Mouse (Mus musculus): ENCODE results near the gene Dpm3.

Gene Dpm3

DNA sequence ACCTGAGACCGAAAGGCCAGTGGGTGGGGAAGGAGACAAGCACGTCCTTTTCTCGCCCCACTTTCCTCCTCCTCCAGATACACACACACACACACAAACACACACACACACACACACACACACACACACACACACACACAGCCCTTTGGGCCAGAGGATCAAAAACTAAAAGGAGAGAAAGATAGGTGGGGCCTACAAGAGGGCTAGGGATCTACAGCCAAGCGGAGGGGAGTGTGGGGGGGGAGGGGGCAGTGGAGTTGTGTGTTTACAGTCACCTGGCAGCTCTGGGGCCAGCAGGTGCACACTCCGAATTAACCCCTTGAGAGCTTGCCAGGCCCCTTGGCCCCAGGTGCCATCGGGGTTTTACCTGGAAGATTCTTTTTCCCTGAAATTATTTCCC is 26.5 kb upstream of the Dpm3 start:
- DNase-seq: no peak

DNA sequence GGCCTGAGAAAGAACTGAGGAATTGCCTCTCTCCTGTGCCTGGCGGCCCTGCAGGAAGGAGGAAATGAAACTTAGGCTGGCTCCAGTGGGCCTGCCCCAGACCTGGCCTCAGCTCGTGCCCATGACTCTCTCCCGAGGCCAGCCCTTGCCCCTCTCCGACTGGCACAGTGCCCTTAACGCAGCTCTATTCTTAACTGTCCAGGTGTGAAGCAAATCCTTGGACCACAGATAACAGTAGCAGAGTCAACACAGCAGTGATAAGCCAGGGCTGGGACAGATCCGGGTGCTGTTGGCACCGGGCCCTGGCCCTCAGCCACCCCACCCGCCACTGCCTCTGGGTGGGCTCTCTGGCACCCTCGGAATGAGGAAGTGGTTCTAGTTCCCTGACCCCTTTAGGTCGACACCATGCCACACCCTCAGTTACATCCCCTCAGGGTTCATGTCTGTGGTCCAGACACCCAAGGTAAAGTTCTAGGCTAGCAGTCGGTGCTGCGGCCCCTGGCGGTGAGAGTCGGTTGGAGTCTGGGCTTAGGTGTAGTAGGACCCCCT is 25.5 kb upstream of the Dpm3 start:
- peak; percentile 14 for DNase-seq

DNA sequence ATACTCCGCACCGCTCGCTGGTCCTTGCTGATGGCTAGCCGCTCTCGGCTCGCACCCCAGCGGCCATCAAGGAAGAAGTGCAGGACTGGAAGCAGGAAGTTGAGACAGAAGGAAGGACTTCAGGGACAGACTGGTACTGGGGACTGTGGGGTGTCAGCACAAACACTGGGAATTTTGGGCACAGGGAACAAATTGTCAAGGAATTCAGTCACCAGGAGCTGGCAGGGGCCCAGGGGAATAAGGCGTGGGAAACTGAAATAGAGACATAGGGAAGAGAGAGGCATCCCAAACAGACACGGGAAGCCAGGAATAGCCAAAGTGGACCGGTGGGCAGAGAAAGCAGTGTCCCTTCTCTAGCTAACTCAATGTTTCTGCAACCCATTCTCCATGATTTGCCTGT is 22.6 kb upstream of the Dpm3 start:
- no peak for DNase-seq

DNA sequence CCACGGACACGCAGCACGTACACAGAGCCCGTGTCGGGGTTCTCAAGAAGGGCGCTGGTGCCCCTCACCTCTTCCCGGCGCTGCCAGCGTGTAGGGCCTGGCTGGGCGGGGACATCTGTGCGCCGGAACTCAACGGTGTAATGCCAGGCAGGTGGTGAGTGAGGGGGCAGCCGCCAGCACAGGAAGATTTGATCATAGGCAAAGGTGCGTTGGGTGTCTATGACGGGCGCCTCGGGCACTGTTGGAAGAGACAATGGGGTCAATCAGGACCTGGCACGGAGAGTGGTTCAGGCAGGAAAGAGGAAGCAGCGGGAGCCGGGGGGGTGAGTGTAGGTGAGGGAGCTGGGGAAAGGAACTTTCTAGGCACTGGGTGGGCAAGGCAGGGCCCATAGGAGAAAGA is 21.5 kb upstream of the Dpm3 start:
- no peak for DNase-seq

DNA sequence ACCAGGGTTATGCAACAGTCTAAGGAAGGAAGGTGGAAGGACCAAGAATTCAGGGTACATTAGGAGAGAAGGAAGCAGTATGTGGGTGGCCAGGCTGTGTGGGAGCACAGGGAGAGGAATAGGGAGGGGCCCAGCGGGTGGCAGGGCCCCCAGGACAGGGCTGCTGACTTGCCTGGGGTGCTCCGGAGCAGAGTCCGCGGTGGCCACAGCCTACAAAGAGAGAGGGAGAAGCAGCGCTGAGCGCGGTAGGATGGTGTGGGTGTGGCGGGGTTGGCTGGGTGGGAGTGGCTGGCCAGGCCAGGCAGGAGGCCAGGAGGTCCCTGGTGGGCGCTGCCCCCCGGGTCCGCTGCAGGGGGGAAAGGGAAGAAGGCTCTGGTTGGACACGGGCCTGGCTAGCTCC is 20.7 kb upstream of the Dpm3 start:
- peak; percentile 19 for DNase-seq

DNA sequence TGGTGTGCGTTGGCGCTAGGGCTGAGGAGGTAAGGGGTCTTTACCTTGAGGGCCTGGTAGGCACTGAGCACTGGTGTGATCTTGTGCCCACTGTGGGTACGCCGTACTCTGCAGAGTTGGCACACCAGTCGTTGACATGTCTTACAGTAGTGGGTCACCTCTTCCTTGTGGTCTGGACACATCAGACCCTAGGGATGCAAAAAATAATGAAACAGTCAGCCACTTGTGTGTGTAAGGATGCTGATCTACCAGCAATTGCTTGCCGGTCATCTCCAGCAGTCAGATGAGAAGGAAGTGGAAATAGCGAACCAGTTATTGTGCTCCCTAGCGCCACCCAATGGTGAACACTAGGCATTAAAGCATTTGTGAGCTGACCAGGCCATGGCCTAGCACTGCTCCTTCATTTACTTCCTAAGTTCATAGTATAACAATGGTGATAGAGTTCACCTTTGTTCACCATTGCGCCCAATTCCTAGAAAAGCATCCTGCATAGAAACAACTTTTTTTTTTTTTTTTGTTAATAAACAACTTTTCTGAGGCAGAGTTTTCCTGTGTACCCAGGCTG is 16.7 kb upstream of the Dpm3 start:
- DNase-seq: peak; percentile 64

DNA sequence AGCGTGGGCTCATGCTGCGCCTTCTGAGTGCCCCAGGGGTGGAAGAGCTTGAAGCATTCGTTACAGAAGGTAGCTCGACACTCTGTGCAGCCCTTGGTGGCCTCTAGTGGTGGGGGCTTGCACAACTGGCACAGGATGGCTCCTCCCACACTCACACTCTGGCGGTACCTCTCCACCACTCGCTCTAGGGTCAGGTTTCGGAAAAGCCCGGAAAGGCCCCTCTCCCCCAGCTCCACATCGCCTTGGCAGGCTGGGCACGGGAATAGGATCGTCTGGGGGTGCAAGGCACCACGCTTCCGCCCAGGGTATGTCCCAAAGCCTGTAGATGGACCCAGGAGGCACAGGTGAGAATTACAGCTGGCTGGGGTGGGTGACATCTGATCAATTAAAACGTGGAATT is 15.5 kb upstream of the Dpm3 start:
- DNase-seq: peak; percentile 55

DNA sequence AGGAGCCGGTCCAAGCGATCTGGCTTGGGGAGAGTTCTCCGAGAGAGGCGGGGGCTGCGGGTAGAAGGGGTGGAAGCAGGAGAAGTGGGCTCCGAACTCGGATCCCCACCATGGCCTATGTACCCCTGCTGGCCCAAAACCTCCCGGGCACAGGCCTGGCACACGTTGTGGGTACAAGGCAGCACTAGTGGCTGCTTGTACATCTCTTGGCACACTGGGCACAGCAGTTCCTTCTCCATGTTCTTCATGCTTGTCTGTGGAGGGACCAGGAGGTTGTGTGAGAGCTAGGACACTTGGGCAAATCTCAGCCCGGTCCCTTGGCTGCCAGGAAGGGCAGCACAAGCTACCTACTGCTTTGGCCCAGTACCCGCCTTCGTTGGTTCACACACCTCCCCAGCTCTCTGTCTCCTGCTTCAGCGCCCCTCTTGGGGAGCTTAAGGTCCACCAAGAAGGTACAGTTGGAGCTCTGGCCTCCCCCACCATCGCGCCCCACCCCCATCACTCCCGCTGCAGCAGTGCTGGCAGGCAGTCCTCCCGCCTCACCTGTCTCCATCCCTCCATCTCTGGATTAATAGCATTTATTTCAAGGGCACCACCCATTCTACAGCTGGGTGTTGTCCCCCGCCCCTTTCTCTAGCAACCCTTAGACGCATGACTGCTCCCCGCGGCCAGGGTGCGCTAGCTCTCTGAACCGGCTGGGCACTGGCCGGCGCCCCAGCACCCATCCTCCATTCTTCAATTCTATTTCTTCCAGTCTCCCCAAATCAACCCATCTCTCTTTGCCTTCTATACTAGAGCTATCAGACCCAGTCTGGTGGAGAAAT is 14.8 kb upstream of the Dpm3 start:
- peak; percentile 49 for DNase-seq

DNA sequence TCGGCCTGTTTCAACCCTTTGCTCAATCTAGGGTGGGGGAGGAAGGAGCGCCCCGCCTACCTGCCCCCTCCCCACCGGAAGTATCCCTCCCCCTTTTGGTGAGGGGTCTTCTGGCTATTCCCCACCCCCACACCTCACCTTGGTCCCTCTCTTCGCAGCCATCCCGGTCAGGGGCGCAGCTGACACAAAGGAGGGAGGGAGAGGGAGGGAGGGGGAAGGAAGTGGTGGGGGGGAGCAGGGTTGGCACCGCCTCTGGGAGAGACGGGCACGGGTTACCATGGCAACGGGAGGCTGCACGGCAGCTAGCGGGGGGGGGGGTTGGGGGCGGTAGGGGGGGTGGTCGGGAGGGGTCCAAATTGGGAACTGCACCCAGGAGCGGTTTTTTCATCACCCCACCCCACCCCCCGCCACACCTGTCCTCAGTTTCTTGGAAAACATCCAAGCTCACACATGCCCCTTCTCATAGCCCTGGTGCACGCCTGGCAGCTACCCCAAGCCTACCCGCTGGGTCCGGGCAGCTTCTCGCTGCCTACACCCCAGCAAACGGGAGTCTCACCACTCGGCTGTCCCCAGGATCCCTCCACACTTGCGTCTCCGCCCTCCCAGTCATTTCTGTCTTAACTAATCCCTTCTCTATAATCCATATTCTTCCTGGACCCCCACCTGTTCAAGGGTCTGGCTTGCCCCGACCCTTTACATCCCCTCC is 14.0 kb upstream of the Dpm3 start:
- DNase-seq: no peak

DNA sequence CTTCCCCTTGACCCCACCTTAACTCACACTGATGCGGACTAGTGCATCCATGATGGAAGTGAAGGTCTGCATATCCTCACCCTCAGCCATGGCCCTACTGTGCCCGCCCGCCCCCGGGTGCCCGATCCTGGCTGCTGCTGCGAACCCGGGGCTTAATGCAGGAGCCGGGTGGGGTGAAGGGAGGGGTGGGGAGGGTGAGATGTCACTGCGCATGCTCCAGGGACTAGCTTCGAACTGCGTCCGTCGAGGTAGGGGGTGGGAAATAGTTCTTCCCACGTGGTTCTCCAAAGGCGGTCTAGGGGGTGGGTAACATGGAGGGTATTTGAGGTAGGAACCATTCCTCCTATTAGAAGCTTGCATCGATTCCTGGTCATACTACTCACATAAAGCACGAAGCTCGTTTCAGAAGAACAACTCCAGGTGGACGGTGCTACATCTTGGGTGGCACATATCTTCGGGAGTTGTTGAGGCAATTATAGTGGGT is 13.4 kb upstream of the Dpm3 start, which contains the start of gene Krtcap2:
Gene Krtcap2 (plus strand): TSS at position 279 of the 484 bp plus-strand sequence.
- no peak for DNase-seq

DNA sequence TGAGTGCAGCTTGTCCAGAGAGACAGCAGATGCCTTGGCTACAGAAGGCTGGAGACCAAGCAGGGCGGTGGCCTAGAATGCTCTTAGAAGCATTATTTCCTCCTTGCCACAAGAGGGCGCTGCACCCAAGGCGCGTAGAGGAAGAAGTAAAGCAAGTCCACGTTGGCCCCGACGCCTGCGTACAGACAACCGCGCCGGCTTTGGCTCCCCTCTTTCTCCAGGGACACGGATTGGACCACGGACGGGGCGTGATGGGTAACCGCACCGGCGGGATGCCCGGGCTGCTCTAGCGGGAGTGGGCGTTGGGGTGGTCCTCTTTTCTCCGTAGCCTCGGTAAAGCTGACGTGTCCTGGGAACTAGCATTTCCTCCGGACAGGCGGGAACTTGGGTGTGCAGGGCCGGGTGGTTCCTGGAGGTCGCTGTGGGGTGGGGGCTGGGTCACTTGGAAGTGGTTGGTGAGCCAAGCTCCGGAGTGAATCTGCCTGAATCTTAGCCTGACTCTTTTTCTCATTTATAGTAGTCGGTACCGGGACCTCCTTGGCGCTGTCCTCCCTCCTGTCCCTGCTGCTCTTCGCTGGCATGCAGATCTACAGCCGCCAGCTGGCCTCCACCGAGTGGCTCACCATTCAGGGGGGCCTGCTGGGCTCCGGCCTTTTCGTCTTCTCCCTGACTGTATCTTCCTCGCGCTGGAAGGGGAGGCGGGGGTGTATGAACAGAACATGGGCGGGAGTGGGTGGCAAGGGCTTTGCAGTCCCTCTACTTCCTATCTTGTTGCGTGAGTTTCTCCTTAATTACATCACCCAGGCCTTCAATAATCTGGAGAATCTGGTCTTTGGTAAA is 12.7 kb upstream of the Dpm3 start, which contains the start of gene Trim46:
Gene Trim46 (minus strand): TSS at position 49 of the 840 bp plus-strand sequence.
- peak; percentile 91 for DNase-seq

DNA sequence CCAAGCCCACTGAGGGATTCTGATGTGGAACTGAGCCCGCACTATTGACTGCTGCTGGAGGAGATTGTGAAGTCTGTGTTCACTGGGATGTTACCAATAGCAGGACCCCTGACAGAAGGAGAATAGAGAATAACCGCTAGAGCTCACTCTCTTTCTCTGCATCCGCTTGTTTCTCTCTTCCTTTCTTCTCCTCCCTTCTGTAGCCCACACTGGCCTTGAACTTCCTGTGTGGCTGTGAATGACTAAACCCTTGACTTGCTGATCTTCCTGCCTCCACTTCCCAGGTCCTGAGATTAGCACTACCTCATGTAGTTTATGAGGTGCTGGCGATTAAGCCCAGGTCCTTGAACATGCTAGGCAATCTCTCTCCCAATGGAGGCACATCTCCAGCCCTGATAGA is 11.7 kb upstream of the Dpm3 start:
- no peak for DNase-seq

DNA sequence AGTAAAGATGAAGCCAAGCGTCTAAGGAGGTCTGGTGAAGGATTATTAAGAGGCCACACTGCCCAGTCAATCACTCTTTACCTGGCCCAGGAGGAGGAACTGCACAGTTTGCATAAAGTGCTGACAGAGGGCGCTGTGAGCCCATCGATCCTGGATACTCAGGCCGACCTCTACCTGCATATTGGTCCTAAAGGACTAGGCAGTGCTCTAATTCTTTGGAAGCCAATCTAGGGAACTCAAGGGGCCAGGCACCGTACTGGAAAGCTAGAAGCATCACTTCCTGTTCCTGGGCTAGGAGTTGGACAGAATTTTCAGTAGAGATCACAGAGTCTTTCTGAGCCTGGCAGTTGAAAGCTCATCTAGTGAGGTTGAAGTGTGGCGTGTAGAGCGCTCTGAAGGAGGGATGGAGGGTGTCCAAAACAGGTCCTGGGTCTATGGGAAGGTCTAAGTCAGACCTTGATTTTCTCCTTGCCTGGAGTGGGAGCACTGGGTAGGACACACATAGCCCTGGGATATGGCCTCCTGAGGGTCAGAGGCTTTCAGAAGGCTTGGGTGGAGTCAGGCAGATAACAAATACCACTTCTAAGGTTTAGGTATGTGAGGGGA is 8.6 kb upstream of the Dpm3 start:
- DNase-seq: peak; percentile 84

DNA sequence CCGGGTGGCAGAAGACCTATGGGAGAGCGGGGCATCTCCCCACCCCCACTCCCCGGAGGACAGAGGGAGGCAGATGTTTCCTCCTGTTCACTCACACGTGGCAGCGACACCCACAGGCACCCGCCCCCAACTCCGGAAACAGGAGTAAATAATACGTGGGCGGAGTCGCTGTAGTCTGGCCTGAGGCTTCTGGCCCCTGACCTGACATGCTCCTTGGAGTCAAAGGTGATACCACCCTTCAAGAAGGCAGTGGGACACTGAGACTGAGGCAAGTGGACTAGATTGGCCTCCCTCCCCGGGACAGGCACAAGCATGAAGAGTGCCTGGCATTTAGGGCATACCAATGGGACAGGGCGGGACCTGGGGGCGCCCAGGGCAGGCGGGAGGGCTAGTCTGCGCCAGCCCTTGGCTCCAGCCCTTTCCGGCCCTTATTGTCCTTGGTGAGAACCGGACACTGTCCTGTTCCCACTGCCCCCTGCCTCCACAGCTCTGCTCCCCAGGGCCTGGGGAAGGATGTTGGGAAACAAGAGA is 7.7 kb upstream of the Dpm3 start:
- peak; percentile 74 for DNase-seq

DNA sequence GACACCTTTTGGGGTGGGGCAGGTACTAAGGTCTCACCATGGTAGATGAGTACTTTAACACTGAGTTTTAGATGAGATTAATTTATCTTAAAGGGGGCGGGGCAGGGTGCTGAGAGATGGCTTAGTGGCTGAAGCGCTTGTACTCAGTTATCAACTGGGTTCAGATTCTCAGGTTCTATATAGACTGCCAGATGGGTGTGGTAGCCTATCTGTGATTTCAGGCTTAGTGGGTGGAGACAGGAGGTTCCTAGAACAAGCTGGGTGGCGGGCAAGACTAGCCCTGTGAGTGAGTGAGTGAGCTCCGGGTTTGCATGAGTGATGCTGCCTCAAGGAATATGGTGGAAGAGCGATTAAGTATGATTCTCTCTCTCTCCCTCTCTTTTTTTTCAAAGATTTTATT is 4.2 kb upstream of the Dpm3 start:
- DNase-seq: no peak

DNA sequence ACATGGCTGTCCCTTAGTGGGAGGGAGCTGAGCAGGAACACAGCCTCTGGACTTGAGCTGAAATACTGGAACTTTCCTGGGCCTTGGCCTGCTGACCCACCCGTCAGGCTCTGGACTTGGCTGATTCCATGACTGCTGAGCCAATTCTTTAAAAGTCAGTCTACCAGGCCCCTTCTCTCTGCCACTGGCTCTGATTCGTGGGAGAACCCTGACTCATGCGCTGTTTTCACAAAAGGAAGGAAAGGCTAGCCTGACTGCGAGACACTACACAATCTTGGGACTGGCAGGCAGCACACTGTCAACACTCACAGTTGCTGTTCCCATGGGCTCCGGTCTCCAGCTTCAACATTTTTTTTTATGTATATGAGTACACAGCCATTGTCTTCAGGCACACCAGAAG is 3.0 kb upstream of the Dpm3 start:
- no peak for DNase-seq

DNA sequence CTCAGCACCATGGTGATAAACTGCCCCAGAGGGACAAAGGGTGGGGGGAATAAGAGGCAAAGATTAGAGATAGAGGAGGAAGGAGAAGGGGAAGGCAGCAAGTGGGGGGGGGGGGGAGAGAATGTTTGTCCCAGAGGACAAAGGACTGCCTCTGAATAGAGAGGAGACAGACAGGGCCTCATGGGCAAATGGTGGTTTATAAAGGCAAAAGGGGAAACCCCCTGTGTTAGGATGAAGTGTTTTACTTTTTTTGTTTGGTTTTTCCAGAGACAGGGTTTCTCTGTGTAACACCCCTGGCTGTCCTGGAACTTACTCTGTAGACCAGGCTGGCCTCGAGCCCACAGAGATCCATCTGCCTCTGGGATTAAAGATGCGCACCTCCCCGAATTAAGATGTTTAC is 1.1 kb downstream of the Dpm3 start:
- DNase-seq: no peak

DNA sequence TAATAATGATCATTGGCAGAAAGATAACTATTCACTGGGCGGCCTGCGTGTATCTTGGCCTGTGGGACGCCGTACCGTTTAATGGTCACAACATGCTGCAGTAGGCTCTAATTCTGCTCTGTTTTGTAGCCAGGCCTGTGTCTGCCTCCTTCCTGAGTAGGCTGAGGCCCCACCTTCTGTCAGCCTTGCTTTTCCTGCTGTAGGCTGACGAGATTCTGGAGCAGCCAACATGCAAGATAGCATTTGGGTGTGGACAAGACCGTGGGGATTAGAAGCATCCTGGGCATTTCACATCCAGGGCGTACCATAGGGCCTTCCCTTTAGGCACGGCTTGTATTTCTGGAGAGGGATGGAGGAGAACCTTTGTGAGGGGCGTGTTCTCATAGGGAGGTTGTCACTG is 3.3 kb downstream of the Dpm3 start:
- no peak for DNase-seq

DNA sequence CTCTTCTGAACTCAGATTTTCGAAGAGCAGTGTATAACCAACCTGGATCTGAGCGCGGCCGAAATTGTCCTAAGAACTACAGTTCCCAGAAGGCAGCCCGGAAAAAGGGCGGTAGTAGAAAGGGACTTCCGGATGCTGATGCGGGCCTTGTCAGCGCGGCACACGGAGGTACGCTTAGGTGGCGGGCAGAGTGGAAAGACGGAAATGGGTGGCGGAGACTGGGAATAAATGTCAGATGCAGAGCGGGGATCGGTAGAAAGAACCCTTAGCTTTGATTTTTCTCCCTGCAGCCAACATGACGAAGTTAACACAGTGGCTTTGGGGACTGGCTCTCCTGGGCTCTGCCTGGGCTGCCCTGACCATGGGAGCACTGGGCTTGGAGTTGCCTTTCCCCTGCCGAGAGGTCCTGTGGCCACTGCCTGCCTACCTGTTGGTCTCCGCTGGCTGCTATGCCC is 7.3 kb downstream of the Dpm3 start:
- peak; percentile 82 for DNase-seq

DNA sequence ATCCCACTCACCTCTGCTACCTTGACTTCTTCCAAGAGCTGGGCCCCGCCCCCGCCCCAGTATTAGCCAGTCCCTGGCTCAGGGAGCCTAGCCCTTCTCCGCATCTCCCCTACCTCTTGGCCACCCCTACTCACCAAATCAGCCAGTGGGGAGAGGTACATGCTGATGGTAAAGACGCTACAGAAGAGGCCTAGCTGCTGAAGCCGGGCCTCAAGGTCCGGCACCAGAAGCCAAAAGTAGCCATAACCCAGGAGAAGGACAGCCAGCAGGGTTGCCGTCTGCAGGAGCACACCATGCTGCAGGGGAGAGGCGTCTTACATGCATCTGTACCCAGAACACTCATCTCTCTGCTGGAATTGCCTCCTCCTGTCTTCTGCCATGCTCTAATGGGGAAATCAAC is 9.8 kb downstream of the Dpm3 start:
- no peak for DNase-seq

DNA sequence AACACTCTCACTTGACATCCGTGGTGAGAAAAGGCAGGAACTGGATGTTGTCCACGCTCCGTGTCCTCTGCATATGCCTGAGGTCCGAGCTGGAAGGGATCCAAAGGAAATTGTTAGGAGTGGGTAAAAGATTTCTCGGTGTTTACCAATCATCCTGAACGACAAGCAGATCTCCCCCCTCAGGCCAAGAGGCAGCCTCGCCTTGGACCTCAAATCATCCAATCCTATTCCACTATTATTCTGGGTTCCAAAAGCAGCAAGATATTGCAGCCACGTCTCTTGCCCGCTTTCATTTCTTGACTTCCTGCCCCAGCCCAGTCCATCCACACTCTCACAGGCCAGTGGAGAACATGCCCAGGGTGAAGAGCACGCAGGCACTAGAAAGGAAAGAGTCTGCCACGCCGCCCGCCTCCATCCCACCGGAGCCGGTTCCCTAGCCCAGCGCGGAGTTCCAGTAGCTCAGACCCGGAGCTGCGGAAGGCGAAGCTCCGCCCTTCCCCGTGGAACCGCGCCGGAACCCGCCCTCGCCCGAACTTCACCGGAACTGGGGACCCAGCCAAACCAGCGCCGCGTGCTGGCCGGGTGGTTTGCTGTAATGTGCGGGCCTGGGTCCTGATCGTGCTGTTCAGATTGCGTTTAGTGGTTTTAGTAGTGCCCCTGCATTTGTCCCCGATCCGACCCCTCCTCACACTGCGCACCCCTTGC is 11.0 kb downstream of the Dpm3 start, which contains the start of gene Slc50a1:
Gene Slc50a1 (minus strand): TSS at position 520 of the 705 bp plus-strand sequence.
- peak; percentile 88 for DNase-seq
